Mouse (Mus musculus): ENCODE results near the gene Ppp4r4. TPM values are rescaled to one million over a fixed set of nuclear protein-coding genes. Genes with fewer than 3 reads are reported as not detected.
A peak's percentile ranks its signal among the peaks of the same experiment; 100 is the strongest.

Gene Ppp4r4
- polyA plus RNA-seq, 1 experiment from 2014 or later: 2.2 TPM

GRCm38 (mm10) chr12:103643336-103643735 is 111.3 kb downstream of the Ppp4r4 start:
- Histone ChIP-seq H3K9me3 (ENCODE audit: control insufficient read depth, low read length) (no peaks in the 10 kb centered on the region), H3K36me3 (ENCODE audit: control insufficient read depth, insufficient read depth, low read length) (no peaks in the 10 kb centered on the region), H3K4me1 (replicated peaks; ENCODE audit: control insufficient read depth, insufficient read depth, low read length) (no peaks in the 10 kb centered on the region), H3K4me2 (ENCODE audit: low read depth, low read length) (no peak overlapping the region), H3K27me3 (ENCODE audit: control insufficient read depth, insufficient read depth, low read depth, low read length) (no peaks in the 10 kb centered on the region), H3K27ac (ENCODE audit: low read length) (no peak overlapping the region), H3K9ac (ENCODE audit: low read length) (no peak overlapping the region), H3K4me3 (ENCODE audit: low read length) (no peak overlapping the region)
- 0% methylated on average over 2 of the region's 2 CpGs for WGBS
- no peak for ATAC-seq (ENCODE audit: low read depth)

- Histone ChIP-seq H3K4me2 (ENCODE audit: low read depth, low read length) (no peak overlapping the region), H3K9ac (ENCODE audit: low read length) (no peak overlapping the region), H3K27me3 (ENCODE audit: control insufficient read depth, insufficient read depth, low read depth, low read length) (no peaks in the 10 kb centered on the region), H3K4me1 (replicated peaks; ENCODE audit: control insufficient read depth, insufficient read depth, low read length) (no peaks in the 10 kb centered on the region), H3K36me3 (ENCODE audit: control insufficient read depth, insufficient read depth, low read length) (no peaks in the 10 kb centered on the region), H3K9me3 (ENCODE audit: control insufficient read depth, low read length) (no peaks in the 10 kb centered on the region), H3K4me3 (ENCODE audit: low read length) (no peak overlapping the region), H3K27ac (ENCODE audit: low read length) (no peak overlapping the region)
- 72% methylated on average over 3 of the region's 3 CpGs for WGBS
- ATAC-seq (ENCODE audit: low read depth): no peak
Observed at GRCm38 (mm10) chr12:103643818-103644217, 111.7 kb downstream of the Ppp4r4 start.

- H3K9ac ChIP-seq (ENCODE audit: low read length): no peak overlapping the region
- WGBS: 15% methylated on average over 5 of the region's 5 CpGs
- no peak for ATAC-seq (ENCODE audit: low read depth)
- H3K4me3 ChIP-seq (ENCODE audit: low read length): no peak overlapping the region
- H3K27me3 ChIP-seq (ENCODE audit: control insufficient read depth, insufficient read depth, low read depth, low read length): no peaks in the 10 kb centered on the region
- no peaks in the 10 kb centered on the region for H3K36me3 ChIP-seq (ENCODE audit: control insufficient read depth, insufficient read depth, low read length)
- no peak overlapping the region for H3K27ac ChIP-seq (ENCODE audit: low read length)
- H3K9me3 ChIP-seq (ENCODE audit: control insufficient read depth, low read length): no peaks in the 10 kb centered on the region
- H3K4me1 ChIP-seq (replicated peaks; ENCODE audit: control insufficient read depth, insufficient read depth, low read length): no peaks in the 10 kb centered on the region
- H3K4me2 ChIP-seq (ENCODE audit: low read depth, low read length): no peak overlapping the region
Observed at GRCm38 (mm10) chr12:103644601-103645000, 112.5 kb downstream of the Ppp4r4 start.

GRCm38 (mm10) chr12:103646314-103646713 is 114.2 kb downstream of the Ppp4r4 start:
- no peak overlapping the region for H3K4me2 ChIP-seq (ENCODE audit: low read depth, low read length)
- H3K36me3 ChIP-seq (ENCODE audit: control insufficient read depth, insufficient read depth, low read length): no peaks in the 10 kb centered on the region
- no peaks in the 10 kb centered on the region for H3K27me3 ChIP-seq (ENCODE audit: control insufficient read depth, insufficient read depth, low read depth, low read length)
- no peaks in the 10 kb centered on the region for H3K4me1 ChIP-seq (replicated peaks; ENCODE audit: control insufficient read depth, insufficient read depth, low read length)
- no peak overlapping the region for H3K9ac ChIP-seq (ENCODE audit: low read length)
- no peak overlapping the region for H3K27ac ChIP-seq (ENCODE audit: low read length)
- no peak for ATAC-seq (ENCODE audit: low read depth)
- no peaks in the 10 kb centered on the region for H3K9me3 ChIP-seq (ENCODE audit: control insufficient read depth, low read length)
- WGBS: 71% methylated on average over 2 of the region's 2 CpGs
- H3K4me3 ChIP-seq (ENCODE audit: low read length): no peak overlapping the region

GRCm38 (mm10) chr12:103653836-103654235 is 121.8 kb downstream of the Ppp4r4 start:
- no peak overlapping the region for H3K4me3 ChIP-seq (ENCODE audit: low read length)
- no peaks in the 10 kb centered on the region for H3K27me3 ChIP-seq (ENCODE audit: control insufficient read depth, insufficient read depth, low read depth, low read length)
- whole genome bisulfite sequencing: 95% methylated on average over 2 of the region's 2 CpGs
- no peak overlapping the region for H3K9ac ChIP-seq (ENCODE audit: low read length)
- no peak overlapping the region for H3K4me2 ChIP-seq (ENCODE audit: low read depth, low read length)
- H3K9me3 ChIP-seq (ENCODE audit: control insufficient read depth, low read length): no peaks in the 10 kb centered on the region
- ATAC-seq (ENCODE audit: low read depth): no peak
- no peak overlapping the region for H3K27ac ChIP-seq (ENCODE audit: low read length)
- no peaks in the 10 kb centered on the region for H3K4me1 ChIP-seq (replicated peaks; ENCODE audit: control insufficient read depth, insufficient read depth, low read length)
- H3K36me3 ChIP-seq (ENCODE audit: control insufficient read depth, insufficient read depth, low read length): no peaks in the 10 kb centered on the region

GRCm38 (mm10) chr12:103655123-103656044 is 123.3 kb downstream of the Ppp4r4 start:
- no peak overlapping the region; the same call in 1 of the 2 replicates for H3K27ac ChIP-seq (ENCODE audit: low read length)
- H3K9ac ChIP-seq (ENCODE audit: low read length): no peak overlapping the region
- H3K4me1 ChIP-seq (replicated peaks; ENCODE audit: control insufficient read depth, insufficient read depth, low read length): no peaks in the 10 kb centered on the region
- 47% methylated on average over 7 of the region's 7 CpGs for WGBS
- no peaks in the 10 kb centered on the region for H3K36me3 ChIP-seq (ENCODE audit: control insufficient read depth, insufficient read depth, low read length)
- H3K4me2 ChIP-seq (ENCODE audit: low read depth, low read length): no peak overlapping the region
- no peaks in the 10 kb centered on the region for H3K27me3 ChIP-seq (ENCODE audit: control insufficient read depth, insufficient read depth, low read depth, low read length)
- peak; percentile 75 for ATAC-seq (ENCODE audit: low read depth)
- no peaks in the 10 kb centered on the region for H3K9me3 ChIP-seq (ENCODE audit: control insufficient read depth, low read length)
- H3K4me3 ChIP-seq (ENCODE audit: low read length): no peak overlapping the region

- Histone ChIP-seq H3K27me3 (ENCODE audit: control insufficient read depth, insufficient read depth, low read depth, low read length) (no peaks in the 10 kb centered on the region), H3K9me3 (ENCODE audit: control insufficient read depth, low read length) (no peaks in the 10 kb centered on the region), H3K36me3 (ENCODE audit: control insufficient read depth, insufficient read depth, low read length) (no peaks in the 10 kb centered on the region), H3K4me1 (replicated peaks; ENCODE audit: control insufficient read depth, insufficient read depth, low read length) (no peaks in the 10 kb centered on the region), H3K27ac (ENCODE audit: low read length) (no peak within 1 kb of the TSS), H3K4me2 (ENCODE audit: low read depth, low read length) (no peak within 1 kb of the TSS), H3K9ac (ENCODE audit: low read length) (no peak within 1 kb of the TSS), H3K4me3 (ENCODE audit: low read length) (no peak within 1 kb of the TSS)
- 66% methylated on average over 9 of the region's 9 CpGs for WGBS
- ATAC-seq (ENCODE audit: low read depth): no peak
Observed at GRCm38 (mm10) chr12:103656848-103657626, 125.0 kb downstream of the Ppp4r4 start, which contains the start of gene Serpina6. TSS of gene Serpina6 (minus strand) at chr12:103657212.

- Histone ChIP-seq H3K9me3 (ENCODE audit: control insufficient read depth, low read length) (no peaks in the 10 kb centered on the region), H3K27ac (ENCODE audit: low read length) (no peak overlapping the region), H3K36me3 (ENCODE audit: control insufficient read depth, insufficient read depth, low read length) (no peaks in the 10 kb centered on the region), H3K27me3 (ENCODE audit: control insufficient read depth, insufficient read depth, low read depth, low read length) (no peaks in the 10 kb centered on the region), H3K4me2 (ENCODE audit: low read depth, low read length) (no peak overlapping the region), H3K4me1 (replicated peaks; ENCODE audit: control insufficient read depth, insufficient read depth, low read length) (no peaks in the 10 kb centered on the region), H3K4me3 (ENCODE audit: low read length) (no peak overlapping the region), H3K9ac (ENCODE audit: low read length) (no peak overlapping the region)
- 74% methylated on average over 10 of the region's 10 CpGs for WGBS
- ATAC-seq (ENCODE audit: low read depth): no peak
Observed at GRCm38 (mm10) chr12:103657991-103658390, 125.9 kb downstream of the Ppp4r4 start.

GRCm38 (mm10) chr12:103659171-103659570 is 127.1 kb downstream of the Ppp4r4 start:
- WGBS: 55% methylated on average over 2 of the region's 2 CpGs
- Histone ChIP-seq H3K4me3 (ENCODE audit: low read length) (no peak overlapping the region), H3K9me3 (ENCODE audit: control insufficient read depth, low read length) (no peaks in the 10 kb centered on the region), H3K4me2 (ENCODE audit: low read depth, low read length) (no peak overlapping the region), H3K27ac (ENCODE audit: low read length) (no peak overlapping the region), H3K27me3 (ENCODE audit: control insufficient read depth, insufficient read depth, low read depth, low read length) (no peaks in the 10 kb centered on the region), H3K9ac (ENCODE audit: low read length) (no peak overlapping the region), H3K36me3 (ENCODE audit: control insufficient read depth, insufficient read depth, low read length) (no peaks in the 10 kb centered on the region), H3K4me1 (replicated peaks; ENCODE audit: control insufficient read depth, insufficient read depth, low read length) (no peaks in the 10 kb centered on the region)
- ATAC-seq (ENCODE audit: low read depth): no peak
